Mouse (Mus musculus) regulatory T cell (primary cell): ENCODE results near the gene Olfr1224-ps1.
"Not testable (repeated sequence)": the region's sequence is repeated elsewhere in the genome, so short reads cannot be mapped to it uniquely, and the experiment has no call there.

ENCODE experiments used
- in situ Hi-C: fragments of 300-600 bp; cut with MboI, MseI; formaldehyde crosslinking; loops from one replicate; pipeline ENCODE4 v1.15.1; 2025; ENCODE audit warnings: high pct_unique_total_duplicates

Gene Olfr1224-ps1

GRCm38 (mm10) chr2:89163991-89164390 is at the start of gene Olfr1224-ps1:
Gene Olfr1224-ps1, minus strand, starts transcription at chr2:89164091.
- in situ Hi-C loops, result not testable (repeated sequence)

GRCm38 (mm10) chr2:89199948-89200347 is 36.1 kb upstream of the Olfr1224-ps1 start, which contains the start of gene Olfr1226:
Gene Olfr1226, minus strand, starts transcription at chr2:89200048.
- in situ Hi-C loops, result no loop called here

- in situ Hi-C loops, result no loop called here
These were observed 32.6 kb upstream of the Olfr1224-ps1 start for GRCm38 (mm10) chr2:89196325-89196982.

GRCm38 (mm10) chr2:89174569-89174968 is 10.7 kb upstream of the Olfr1224-ps1 start, which contains the start of gene Olfr1225:
Gene Olfr1225, minus strand, starts transcription at chr2:89174669.
- in situ Hi-C loops, result no loop called here

- in situ Hi-C loops, result not testable (repeated sequence)
These were observed 820 bp upstream of the Olfr1224-ps1 start for GRCm38 (mm10) chr2:89164711-89165110.

- in situ Hi-C loops, result no loop called here
These were observed 12.4 kb downstream of the Olfr1224-ps1 start, which contains the start of gene Olfr1223 for GRCm38 (mm10) chr2:89151460-89151859. Gene Olfr1223, minus strand, starts transcription at chr2:89151560.

GRCm38 (mm10) chr2:89132954-89133353 is 30.9 kb downstream of the Olfr1224-ps1 start, which contains the start of gene Olfr1222:
Gene Olfr1222, minus strand, starts transcription at chr2:89133054.
- in situ Hi-C loops, result no loop called here

GRCm38 (mm10) chr2:89117183-89117582 is 46.7 kb downstream of the Olfr1224-ps1 start, which contains the start of gene Olfr1221:
Gene Olfr1221, minus strand, starts transcription at chr2:89117283.
- in situ Hi-C loops, result no loop called here

GRCm38 (mm10) chr2:89106735-89107134 is 57.2 kb downstream of the Olfr1224-ps1 start, which contains the start of gene Olfr1220:
Gene Olfr1220, minus strand, starts transcription at chr2:89106835.
- in situ Hi-C loops, result no loop called here

GRCm38 (mm10) chr2:89105651-89106050 is 58.2 kb downstream of the Olfr1224-ps1 start:
- in situ Hi-C loops, result no loop called here
